Mouse (Mus musculus) midbrain, embryonic 10.5 days (tissue): ENCODE data around the gene Cldn15. TPM values are rescaled to one million over a fixed set of nuclear protein-coding genes. Genes with fewer than 3 reads are reported as not detected.

Experiments used
- DNase-seq: peaks from one replicate; pipeline ENCODE4 v3.0.0-alpha.2; 2017; ENCODE audit warnings: low spot score
- H3K27ac ChIP-seq: fragments of 300-500 bp; sonication (generic); replicated peaks from 2 replicates; pipeline ENCODE4 v1.5.1; 2016; ENCODE audit warnings: mild to moderate bottlenecking
- H3K27me3 ChIP-seq: fragments of 300-500 bp; sonication (generic); 2 replicates; pipeline ENCODE4 v1.6.1; 2016; ENCODE audit warnings: low read depth, mild to moderate bottlenecking; ENCODE audit not compliant: poor library complexity, severe bottlenecking
- H3K36me3 ChIP-seq: fragments of 300-500 bp; sonication (generic); 2 replicates; pipeline ENCODE4 v1.6.1; 2016; ENCODE audit warnings: mild to moderate bottlenecking, moderate library complexity
- H3K4me1 ChIP-seq: fragments of 300-500 bp; sonication (generic); 2 replicates; pipeline ENCODE4 v1.6.1; 2016
- H3K4me3 ChIP-seq: fragments of 300-500 bp; sonication (generic); 2 replicates; pipeline ENCODE4 v1.5.1; 2016; ENCODE audit warnings: mild to moderate bottlenecking, moderate library complexity
- H3K9me3 ChIP-seq: fragments of 300-500 bp; sonication (generic); replicated peaks from 2 replicates; pipeline ENCODE4 v1.6.1; 2016; ENCODE audit warnings: mild to moderate bottlenecking
- WGBS: fragments of 180-500 bp; shearing (Covaris S2); methylation state at CpG from one replicate; pipeline ENCODE4 v1.1.7; 2016; 5-methylcytosine and 5-hydroxymethylcytosine counted together
- microRNA counts: library from miRNA; unstranded; fragments of <30 nt; microRNA quantifications from one replicate; lab custom pipeline; 2017
- microRNA-seq: library from miRNA; unstranded; fragments of <30 nt; microRNA quantifications from one replicate; pipeline ENCODE4, GENCODE M21; 2017
- polyA plus RNA-seq: library from polyadenylated mRNA; unstranded; fragments of >200 nt; fragmentation: Nextera tagmentation; extraction: Ambion mirVana; gene quantifications from 2 replicates; pipeline ENCODE4 v1.2.1, GENCODE M21; 2016

Gene Cldn15
- polyA plus RNA-seq, 1 experiment from 2014 or later: 0.15 TPM

DNA sequence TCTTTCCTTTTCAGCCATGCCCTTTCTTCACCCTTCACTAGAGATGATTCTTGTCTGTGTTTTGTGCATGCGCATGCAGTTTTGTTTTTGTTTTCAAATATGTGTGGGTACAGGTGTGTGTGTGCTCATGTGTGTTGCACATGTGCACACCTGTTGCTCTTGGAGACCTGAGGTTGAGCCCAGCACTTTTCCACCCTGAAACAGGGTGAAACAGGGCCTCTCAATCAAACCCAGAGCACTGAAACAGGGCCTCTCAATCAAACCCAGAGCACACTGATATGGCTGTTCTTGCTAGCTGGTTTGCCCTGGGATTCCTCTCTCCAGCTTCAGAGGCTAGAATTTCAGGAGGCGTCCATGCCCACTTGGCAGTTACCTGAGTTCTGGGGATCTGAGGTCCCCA, 34.2 kb downstream of the Cldn15 start:
- Histone ChIP-seq H3K36me3 (peaks cover 11% of the 10 kb centered on the region), H3K9me3 (no peaks in the 10 kb centered on the region), H3K27ac (peak overlapping the region; percentile 64; the same call in 1 of the 2 replicates), H3K4me1 (peaks cover 7% of the 10 kb centered on the region; the same call in 1 of the 2 replicates), H3K27me3 (no peaks in the 10 kb centered on the region), H3K4me3 (no peak overlapping the region)
- WGBS: 82% methylated on average over 2 of the region's 2 CpGs
- DNase-seq: no peak

DNA sequence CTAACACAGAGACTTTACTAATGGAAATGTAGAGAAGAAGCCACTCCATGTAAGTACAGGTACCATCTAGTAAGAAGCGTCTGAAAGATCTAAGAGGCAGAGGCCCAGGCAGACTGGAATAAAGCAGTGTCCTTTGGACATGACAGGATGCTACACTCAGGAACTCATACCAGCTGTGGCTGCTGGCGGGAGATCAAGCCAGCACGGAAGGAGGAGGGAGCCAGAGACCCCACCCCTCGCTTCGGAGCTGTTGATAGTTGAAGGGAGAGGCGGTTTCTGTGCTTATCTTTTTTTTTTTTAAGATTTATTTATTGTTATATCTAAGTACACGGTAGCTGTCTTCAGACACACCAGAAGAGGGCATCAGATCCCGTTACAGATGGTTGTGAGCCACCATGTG, 40.9 kb downstream of the Cldn15 start:
- 60% methylated on average over 8 of the region's 8 CpGs for WGBS
- no peaks in the 10 kb centered on the region for H3K4me1 ChIP-seq

DNA sequence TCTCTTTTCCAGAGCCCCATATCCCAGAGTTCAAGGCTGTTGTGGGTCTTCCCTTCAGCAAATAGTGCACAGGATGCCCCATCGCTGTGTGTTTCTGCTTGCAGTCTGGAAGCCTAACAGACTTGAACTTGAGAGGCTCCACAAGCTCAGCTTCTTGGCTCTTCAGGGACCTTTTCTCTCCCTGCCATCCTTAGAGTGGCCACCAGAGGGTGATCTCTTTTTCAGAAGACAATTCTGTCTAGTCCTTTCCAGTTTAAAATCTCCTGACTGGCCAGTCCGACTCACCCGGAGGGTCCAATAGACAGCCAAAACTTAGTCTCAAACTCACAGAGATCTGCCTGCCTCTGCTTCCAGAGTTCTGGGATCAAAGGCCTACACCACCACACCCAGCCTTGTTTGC, 43.6 kb downstream of the Cldn15 start:
- H3K4me3 ChIP-seq: no peak overlapping the region
- no peaks in the 10 kb centered on the region for H3K4me1 ChIP-seq
- WGBS: 35% methylated on average over 3 of the region's 3 CpGs
- DNase-seq: peak; percentile 56
- H3K27ac ChIP-seq: no peak overlapping the region
- H3K9me3 ChIP-seq: no peaks in the 10 kb centered on the region
- no peaks in the 10 kb centered on the region for H3K36me3 ChIP-seq
- no peaks in the 10 kb centered on the region for H3K27me3 ChIP-seq

More for the DNA sequence above, 40.9 kb downstream of the Cldn15 start:
- H3K27me3 ChIP-seq: no peaks in the 10 kb centered on the region
- H3K27ac ChIP-seq: no peak overlapping the region
- DNase-seq: no peak
- H3K36me3 ChIP-seq: no peaks in the 10 kb centered on the region
- no peak overlapping the region for H3K4me3 ChIP-seq
- H3K9me3 ChIP-seq: no peaks in the 10 kb centered on the region

DNA sequence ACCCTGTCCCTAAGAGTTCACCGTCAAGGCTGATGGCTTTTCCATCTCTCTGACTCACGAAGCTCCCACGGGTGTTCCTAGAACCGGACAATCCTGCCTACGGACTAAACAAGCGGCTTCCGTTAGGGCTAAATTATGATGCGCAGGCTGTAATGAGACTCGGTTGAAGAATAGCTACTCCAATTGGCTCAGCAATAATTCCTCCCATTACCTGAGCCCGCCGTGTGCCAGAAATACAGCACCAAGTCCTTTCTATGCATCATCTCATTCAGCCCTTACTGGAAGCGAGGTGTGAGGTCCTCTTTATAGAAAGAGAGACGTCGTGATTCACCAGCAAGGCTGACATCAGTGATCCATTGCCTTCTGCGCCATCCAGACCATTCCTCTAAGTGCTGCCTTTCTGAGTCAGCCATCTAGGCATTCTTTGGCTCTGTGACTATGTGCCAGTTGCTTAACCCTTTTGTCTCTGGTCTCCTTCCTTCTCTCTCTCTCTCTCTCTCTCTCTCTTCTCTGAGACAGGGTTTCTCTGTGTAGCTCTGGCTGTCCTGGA, 46.1 kb downstream of the Cldn15 start:
- WGBS: 84% methylated on average over 15 of the region's 15 CpGs
- Histone ChIP-seq H3K27ac (no peak overlapping the region), H3K36me3 (no peaks in the 10 kb centered on the region), H3K4me1 (no peaks in the 10 kb centered on the region), H3K4me3 (no peak overlapping the region), H3K9me3 (no peaks in the 10 kb centered on the region), H3K27me3 (no peaks in the 10 kb centered on the region)
- DNase-seq: no peak

DNA sequence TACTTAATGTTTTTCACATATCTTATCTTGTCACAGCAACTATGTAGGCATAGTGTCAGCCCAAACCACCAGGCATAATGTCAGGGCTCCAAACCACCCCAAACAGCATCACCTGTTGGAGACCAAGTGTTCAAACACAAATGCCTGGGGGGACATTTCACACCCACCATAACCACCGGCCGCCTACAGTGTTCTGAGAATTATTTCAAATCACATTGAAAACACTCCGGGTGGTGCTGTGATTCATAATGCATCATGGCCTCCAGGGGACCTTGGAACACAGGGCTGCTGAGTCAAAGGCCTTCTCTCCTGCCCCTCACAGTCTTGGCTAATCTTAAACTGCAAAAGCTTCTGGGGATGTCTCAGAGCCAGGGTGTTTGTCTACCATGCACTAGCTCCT, 49.5 kb downstream of the Cldn15 start:
- no peaks in the 10 kb centered on the region for H3K4me1 ChIP-seq
- DNase-seq: no peak
- WGBS: 94% methylated on average over 3 of the region's 3 CpGs
- no peaks in the 10 kb centered on the region for H3K27me3 ChIP-seq
- H3K9me3 ChIP-seq: no peaks in the 10 kb centered on the region
- H3K4me3 ChIP-seq: no peak overlapping the region
- no peaks in the 10 kb centered on the region for H3K36me3 ChIP-seq
- no peak overlapping the region for H3K27ac ChIP-seq

DNA sequence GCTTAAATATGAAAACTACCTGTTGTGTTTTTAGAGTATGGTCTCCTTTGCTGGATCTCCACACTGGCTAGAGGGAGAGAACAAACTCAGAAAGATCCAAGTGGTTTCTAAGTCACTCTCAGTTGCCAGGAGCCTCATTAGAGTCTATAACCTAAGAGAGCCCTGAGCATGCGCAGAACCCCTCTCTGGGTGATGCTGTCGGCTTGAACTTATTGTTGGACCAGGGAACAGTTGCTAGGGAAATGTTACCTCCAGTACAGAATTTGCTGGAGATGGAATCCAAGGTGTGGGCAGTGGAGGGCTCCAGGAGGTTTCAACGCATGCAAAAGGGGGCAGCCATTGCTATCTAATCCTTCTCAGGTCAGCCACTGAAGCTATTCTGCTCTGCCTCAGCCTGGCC, 57.9 kb downstream of the Cldn15 start:
- Histone ChIP-seq H3K4me1 (peaks cover 18% of the 10 kb centered on the region), H3K4me3 (no peak overlapping the region), H3K9me3 (no peaks in the 10 kb centered on the region), H3K36me3 (no peaks in the 10 kb centered on the region), H3K27me3 (peaks cover 56% of the 10 kb centered on the region), H3K27ac (no peak overlapping the region)
- WGBS: 50% methylated on average over 3 of the region's 3 CpGs
- no peak for DNase-seq

DNA sequence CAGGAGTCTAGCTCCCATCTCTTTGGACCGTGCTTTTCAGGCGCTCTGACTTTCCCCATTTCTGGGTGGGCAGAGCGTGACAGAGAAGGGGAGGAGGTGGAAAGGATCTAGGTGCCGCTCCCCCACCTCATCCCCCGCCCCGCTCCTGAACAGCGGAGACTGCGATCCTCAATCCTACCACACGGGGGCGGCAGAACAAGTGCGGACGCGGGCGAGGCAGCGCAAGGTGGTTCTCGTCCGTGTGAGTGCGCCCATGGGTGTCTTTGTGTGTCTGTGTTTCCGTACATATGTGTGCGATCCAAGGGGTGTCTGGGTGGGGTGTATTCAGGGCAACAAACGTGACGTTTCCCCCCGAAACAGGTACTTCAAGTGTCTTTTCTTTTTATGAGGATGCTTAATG, 58.7 kb downstream of the Cldn15 start:
- no peak overlapping the region for H3K27ac ChIP-seq
- peak; percentile 82 for DNase-seq
- no peaks in the 10 kb centered on the region for H3K36me3 ChIP-seq
- H3K27me3 ChIP-seq: peaks cover 64% of the 10 kb centered on the region
- peak overlapping the region; percentile 26; the same call in 1 of the 2 replicates for H3K4me3 ChIP-seq
- peaks cover 23% of the 10 kb centered on the region for H3K4me1 ChIP-seq
- no peaks in the 10 kb centered on the region for H3K9me3 ChIP-seq
- 0% methylated on average over 23 of the region's 23 CpGs for WGBS

MicroRNA genes within 50 kb of the gene (microRNA counts, 519-probe panel; counts per million panel counts)
- microRNA mmu-miR-702 (lab: Ali Mortazavi, UCI): not detected

Small RNA genes lying within 50 kb of the gene (microRNA-seq; reads per million reads assigned to microRNA genes)
- 103 reads per million, percentile 51 among the genes with 10 or more reads in this experiment for gene Mir702

Other genes with a start within 250 kb of the Cldn15 start
- 38.0 and 44.3 TPM in 2 replicates for gene Col26a1, start 83.4 kb upstream of the Cldn15 start, polyA plus RNA-seq
- gene Ift22, start 58.5 kb upstream of the Cldn15 start, polyA plus RNA-seq: 104 and 114 TPM in 2 replicates
- 271 and 306 TPM in 2 replicates for gene Fis1, start 13.3 kb upstream of the Cldn15 start, polyA plus RNA-seq
- 40.8 and 43.2 TPM in 2 replicates for gene Plod3, start 20.4 kb downstream of the Cldn15 start, polyA plus RNA-seq
- gene Znhit1, start 21.4 kb downstream of the Cldn15 start, polyA plus RNA-seq: 102 and 105 TPM in 2 replicates
- gene Vgf, start 59.8 kb downstream of the Cldn15 start, polyA plus RNA-seq: 0.35 and 0.39 TPM in 2 replicates
- 209 and 228 TPM in 2 replicates for gene Ap1s1, start 79.5 kb downstream of the Cldn15 start, polyA plus RNA-seq
- 0.07 and 0.11 TPM in 2 replicates for gene Serpine1, start 105.7 kb downstream of the Cldn15 start, polyA plus RNA-seq
- 3.9 and 5.4 TPM in 2 replicates for gene Trim56, start 149.6 kb downstream of the Cldn15 start, polyA plus RNA-seq
- not detected in 2 replicates for gene Muc3, start 182.7 kb downstream of the Cldn15 start, polyA plus RNA-seq
- 0.14 TPM in 1 of 2 replicates, not detected in the other for gene Muc3a, start 245.8 kb downstream of the Cldn15 start, polyA plus RNA-seq